Comparison of ENCODE assay signal across 8 mouse cellular contexts in genomic region chr14:16248603-16249157, GRCm38 (mm10). TPM values are rescaled to one million over a fixed set of nuclear protein-coding genes. Genes with fewer than 3 reads are reported as not detected.
A peak's percentile ranks its signal among the peaks of the same experiment; 100 is the strongest.
DNase-seq lines count a peak whose midpoint lies in the region; ATAC-seq and TF ChIP-seq lines count a peak whose summit lies in the region.

No protein-coding gene starts in this region.

- peak overlapping the region; percentile 98 for H3K9ac ChIP-seq in hindbrain, embryonic 15.5 days
- H3K9ac ChIP-seq in midbrain, postnatal 0 days (replicated peaks; ENCODE audit: low read length, poor library complexity, severe bottlenecking): peak overlapping the region; percentile 94

- H3K9me3 ChIP-seq in hindbrain, embryonic 15.5 days: no peaks in the 10 kb centered on the region
- no peaks in the 10 kb centered on the region for H3K9me3 ChIP-seq in midbrain, postnatal 0 days (ENCODE audit: low read length)

- H3K27me3 ChIP-seq in hindbrain, embryonic 15.5 days: no peaks in the 10 kb centered on the region
- H3K27me3 ChIP-seq in midbrain, postnatal 0 days (ENCODE audit: insufficient read depth, low read length): no peaks in the 10 kb centered on the region

- H3K27ac ChIP-seq in layer of hippocampus, adult 2 months: peak overlapping the region; percentile 99
- H3K27ac ChIP-seq in hindbrain, embryonic 15.5 days (replicated peaks): no peak overlapping the region
- H3K27ac ChIP-seq in midbrain, postnatal 0 days (ENCODE audit: low read depth, low read length): peak overlapping the region; percentile 78; the same call in 1 of the 2 replicates

- peak overlapping the region; percentile 93 for H3K4me2 ChIP-seq in hindbrain, embryonic 15.5 days
- peak overlapping the region; percentile 89 for H3K4me2 ChIP-seq in midbrain, postnatal 0 days (ENCODE audit: low read depth, low read length, poor library complexity, severe bottlenecking)

- H3K4me1 ChIP-seq in hindbrain, embryonic 15.5 days (replicated peaks): peaks cover 23% of the 10 kb centered on the region
- no peaks in the 10 kb centered on the region; the same call in 1 of the 2 replicates for H3K4me1 ChIP-seq in midbrain, postnatal 0 days (ENCODE audit: insufficient read depth, low read length)

- DNase-seq in layer of hippocampus, adult 2 months (ENCODE audit: low spot score in 2 of 2): no peak
- no peak for DNase-seq in layer of hippocampus, adult 11-12 months (ENCODE audit: low spot score)
- DNase-seq in midbrain, postnatal 0 days (ENCODE audit: low spot score): no peak
- no peak for DNase-seq in spleen, adult 18-20 months
- no peak for DNase-seq in thymus, postnatal 14 days

- peak overlapping the region; percentile 92 for H3K4me3 ChIP-seq in layer of hippocampus, adult 2 months
- peak overlapping the region; percentile 97 for H3K4me3 ChIP-seq in hindbrain, embryonic 15.5 days
- peak overlapping the region; percentile 87 for H3K4me3 ChIP-seq in midbrain, postnatal 0 days (ENCODE audit: low read depth, low read length)

- 20% methylated on average over 9 of the region's 9 CpGs for WGBS in hindbrain, embryonic 15.5 days
- WGBS in midbrain, postnatal 0 days: 15% methylated on average over 9 of the region's 9 CpGs

- TF ChIP-seq CTCF in layer of hippocampus, adult 2 months (conservative IDR thresholded peaks at IDR 0.05): no peak
- TF ChIP-seq CTCF in midbrain, postnatal 0 days (IDR thresholded peaks at IDR 0.05): no peak

- ATAC-seq in common myeloid progenitor, adult 5-6 weeks (replicated peaks; ENCODE audit: low read depth, poor library complexity, severe bottlenecking): 0 out of 2 replicates have a peak, but pooled peaks have one; percentile 1
- peak; percentile 51; the same call in 1 of the 2 replicates for ATAC-seq in hindbrain, embryonic 15.5 days (ENCODE audit: low FRiP score, low read depth)
- ATAC-seq in midbrain, postnatal 0 days (ENCODE audit: low FRiP score): peak; percentile 53
- ATAC-seq in erythroid progenitor cell, adult 5-6 weeks (replicated peaks; ENCODE audit: low FRiP score, poor library complexity, severe bottlenecking): no peak

- no peaks in the 10 kb centered on the region for H3K36me3 ChIP-seq in hindbrain, embryonic 15.5 days
- H3K36me3 ChIP-seq in midbrain, postnatal 0 days (ENCODE audit: insufficient read depth, low read length): no peaks in the 10 kb centered on the region

RNA-seq across cellular contexts. Expression of gene Ngly1, which starts 0.4 kb away (rescaled TPM):
- total RNA-seq in layer of hippocampus, adult 2 months (2021): 10 to 100 TPM; 27.5 to 28.6 TPM
- total RNA-seq in common myeloid progenitor, adult 5-6 weeks (2017): 38.7 and 42.6 TPM in 2 replicates
- 27.5 and 28.3 TPM in 2 replicates for polyA plus RNA-seq in hindbrain, embryonic 15.5 days (2015; fragmentation: Nextera tagmentation; extraction: Ambion mirVana)
- 16.4 and 27.4 TPM in 2 replicates for total RNA-seq in midbrain, postnatal 0 days (2014; rRNA removed)
- polyA plus RNA-seq in midbrain, postnatal 0 days (2015; fragmentation: Nextera tagmentation; extraction: Ambion mirVana): 23.7 and 23.8 TPM in 2 replicates
- 58.3 and 68.8 TPM in 2 replicates for total RNA-seq in erythroid progenitor cell, adult 5-6 weeks (2015; ENCODE audit: low replicate concordance)
- total RNA-seq in erythroid progenitor cell, adult 5-6 weeks (2017; ENCODE audit: low replicate concordance): 30.8 and 40.6 TPM in 2 replicates

RNA-seq across cellular contexts. Expression of gene Oxsm, which starts 0.9 kb away (rescaled TPM):
- 10 to 100 TPM in 1 of 2 experiments, 1 to 10 TPM in 1; 9.3 to 10.1 TPM for total RNA-seq in layer of hippocampus, adult 2 months (2021)
- total RNA-seq in common myeloid progenitor, adult 5-6 weeks (2017): 8.2 and 11.8 TPM in 2 replicates
- 2.3 and 2.4 TPM in 2 replicates for polyA plus RNA-seq in hindbrain, embryonic 15.5 days (2015; fragmentation: Nextera tagmentation; extraction: Ambion mirVana)
- total RNA-seq in midbrain, postnatal 0 days (2014; rRNA removed): 5.0 and 5.5 TPM in 2 replicates
- polyA plus RNA-seq in midbrain, postnatal 0 days (2015; fragmentation: Nextera tagmentation; extraction: Ambion mirVana): 1.3 TPM in 2 replicates
- total RNA-seq in erythroid progenitor cell, adult 5-6 weeks (2015; ENCODE audit: low replicate concordance): 1.1 and 1.3 TPM in 2 replicates
- total RNA-seq in erythroid progenitor cell, adult 5-6 weeks (2017; ENCODE audit: low replicate concordance): 4.0 and 6.0 TPM in 2 replicates
